Mouse (Mus musculus) ES-E14 (cell line): ENCODE data around the gene Gm9732.
"Not testable (repeated sequence)": the region's sequence is repeated elsewhere in the genome, so short reads cannot be mapped to it uniquely, and the experiment has no call there.

Source experiments
- CHD2 ChIP-seq: IDR thresholded peaks from 2 replicates; pipeline ENCODE4 v1.6.1; 2014; ENCODE audit warnings: mild to moderate bottlenecking, low read depth, low read length, inconsistent platforms
- HCFC1 ChIP-seq: IDR thresholded peaks from 2 replicates; pipeline ENCODE4 v1.6.1; 2012; ENCODE audit warnings: low read length, inconsistent platforms, borderline replicate concordance; ENCODE audit not compliant: insufficient read depth
- ZC3H11A ChIP-seq: IDR thresholded peaks from 2 replicates; pipeline ENCODE4 v1.6.1; 2012; ENCODE audit warnings: low read depth, mild to moderate bottlenecking, inconsistent platforms, low read length, borderline replicate concordance
- ZNF384 ChIP-seq: IDR thresholded peaks from 2 replicates; pipeline ENCODE4 v1.6.1; 2012; ENCODE audit warnings: low read depth, low read length, inconsistent platforms

GRCm38 (mm10) chr14:43256511-43256910, 18.3 kb upstream of the Gm9732 start:
- not testable (repeated sequence) for TF ChIP-seq CHD2, HCFC1, ZNF384, ZC3H11A
